8 mouse cellular contexts compared by ENCODE assay signal in the genomic region with DNA sequence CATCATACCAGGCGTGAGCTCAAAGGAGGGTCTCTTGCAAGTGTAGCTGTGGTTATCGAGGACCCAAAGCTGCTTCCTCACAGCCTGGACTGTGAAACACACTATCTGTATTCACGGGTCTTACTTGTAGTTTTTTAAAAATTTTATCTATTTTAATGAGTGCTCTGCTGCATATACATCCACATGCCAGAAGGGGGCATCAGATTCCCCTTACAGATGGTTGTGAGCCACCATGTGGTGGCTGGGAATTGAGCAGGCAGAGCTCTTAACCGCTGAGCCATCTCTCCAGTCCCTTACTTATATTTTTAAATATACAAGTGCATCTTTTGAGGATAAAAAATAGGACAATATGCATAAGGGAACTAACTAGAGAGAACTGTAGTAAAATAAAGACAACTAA. TPM values are rescaled to one million over a fixed set of nuclear protein-coding genes. Genes with fewer than 3 reads are reported as not detected.
DNase-seq lines count a peak whose midpoint lies in the region; ATAC-seq and TF ChIP-seq lines count a peak whose summit lies in the region.

No protein-coding gene starts in this region.

- DNase-seq in hindbrain, embryonic 11.5 days (ENCODE audit: low spot score) = peak; percentile 68
- DNase-seq in 416B (ENCODE audit: low read depth) = peak; percentile 78
- DNase-seq in ES-CJ7 (ENCODE audit: low read depth, low spot score) = peak; percentile 79
- no peak for DNase-seq in lung, adult 2 months
- peak; percentile 73 for DNase-seq in thymus, postnatal 0 days (ENCODE audit: low spot score)

- peak; percentile 70 for TF ChIP-seq CTCF in cortical plate, adult 2 months (IDR thresholded peaks at IDR 0.05; ENCODE audit: extremely low read depth, insufficient read depth, low read length)
- TF ChIP-seq CTCF in lung, adult 2 months (IDR thresholded peaks at IDR 0.05; ENCODE audit: insufficient read depth, low read length) = peak; percentile 76

- no peak for ATAC-seq in hindbrain, embryonic 11.5 days (ENCODE audit: low FRiP score)
- ATAC-seq in hindbrain, embryonic 13.5 days (ENCODE audit: low FRiP score) = no peak
- ATAC-seq in forebrain, embryonic 12.5 days (ENCODE audit: low FRiP score) = no peak

- H3K9ac ChIP-seq in hindbrain, embryonic 11.5 days (ENCODE audit: low read depth, low read length) = no peak overlapping the region
- no peak overlapping the region for H3K9ac ChIP-seq in hindbrain, embryonic 13.5 days
- H3K9ac ChIP-seq in forebrain, embryonic 12.5 days = no peak overlapping the region

- 74% methylated on average over 4 of the region's 4 CpGs for WGBS in hindbrain, embryonic 11.5 days
- WGBS in hindbrain, embryonic 13.5 days = 71% methylated on average over 4 of the region's 4 CpGs
- WGBS in lung, adult 2 months = 64% methylated on average over 4 of the region's 4 CpGs
- 59% methylated on average over 4 of the region's 4 CpGs for WGBS in forebrain, embryonic 12.5 days

- no peak overlapping the region for H3K4me2 ChIP-seq in hindbrain, embryonic 11.5 days (replicated peaks; ENCODE audit: low read depth, low read length)
- H3K4me2 ChIP-seq in hindbrain, embryonic 13.5 days = no peak overlapping the region
- no peak overlapping the region for H3K4me2 ChIP-seq in forebrain, embryonic 12.5 days

- H3K36me3 ChIP-seq in hindbrain, embryonic 11.5 days (ENCODE audit: control insufficient read depth, insufficient read depth, low read length) = peaks cover 13% of the 10 kb centered on the region; the same call in 1 of the 2 replicates
- peaks cover 90% of the 10 kb centered on the region for H3K36me3 ChIP-seq in hindbrain, embryonic 13.5 days
- peaks cover 82% of the 10 kb centered on the region for H3K36me3 ChIP-seq in forebrain, embryonic 12.5 days (replicated peaks)

- H3K27me3 ChIP-seq in hindbrain, embryonic 11.5 days (ENCODE audit: control insufficient read depth, insufficient read depth, low read length) = no peaks in the 10 kb centered on the region
- H3K27me3 ChIP-seq in hindbrain, embryonic 13.5 days = no peaks in the 10 kb centered on the region
- H3K27me3 ChIP-seq in forebrain, embryonic 12.5 days = no peaks in the 10 kb centered on the region

- no peak overlapping the region for H3K4me3 ChIP-seq in hindbrain, embryonic 11.5 days (ENCODE audit: low read depth, low read length)
- H3K4me3 ChIP-seq in hindbrain, embryonic 13.5 days = no peak overlapping the region
- H3K4me3 ChIP-seq in cortical plate, adult 2 months (ENCODE audit: insufficient read depth, low read length) = no peak overlapping the region
- no peak overlapping the region for H3K4me3 ChIP-seq in lung, adult 2 months (replicated peaks; ENCODE audit: extremely low read depth, low read depth, low read length)
- no peak overlapping the region for H3K4me3 ChIP-seq in forebrain, embryonic 12.5 days (replicated peaks)

- no peaks in the 10 kb centered on the region for H3K4me1 ChIP-seq in hindbrain, embryonic 11.5 days (replicated peaks; ENCODE audit: control insufficient read depth, insufficient read depth, low read length)
- 0 out of 2 replicates have a peak, but pooled peaks cover 5% of the 10 kb centered on the region for H3K4me1 ChIP-seq in hindbrain, embryonic 13.5 days (replicated peaks)
- no peaks in the 10 kb centered on the region; the same call in 1 of the 2 replicates for H3K4me1 ChIP-seq in cortical plate, adult 2 months (ENCODE audit: control insufficient read depth, insufficient read depth, low read length)
- 0 out of 2 replicates have a peak, but pooled peaks cover 6% of the 10 kb centered on the region for H3K4me1 ChIP-seq in lung, adult 2 months (ENCODE audit: control insufficient read depth, insufficient read depth, low read length)
- H3K4me1 ChIP-seq in forebrain, embryonic 12.5 days = peaks cover 7% of the 10 kb centered on the region; the same call in 1 of the 2 replicates

- TF ChIP-seq POLR2A in cortical plate, adult 2 months (IDR thresholded peaks at IDR 0.05; ENCODE audit: extremely low read depth, insufficient read depth, low read length) = no peak
- no peak for TF ChIP-seq POLR2A in lung, adult 2 months (IDR thresholded peaks at IDR 0.05; ENCODE audit: borderline replicate concordance, extremely low read depth, low read depth, low read length)

- H3K27ac ChIP-seq in hindbrain, embryonic 11.5 days (ENCODE audit: low read depth, low read length) = no peak overlapping the region
- no peak overlapping the region for H3K27ac ChIP-seq in hindbrain, embryonic 13.5 days
- no peak overlapping the region for H3K27ac ChIP-seq in cortical plate, adult 2 months (ENCODE audit: insufficient read depth, low read length)
- H3K27ac ChIP-seq in forebrain, embryonic 12.5 days = no peak overlapping the region

- no peaks in the 10 kb centered on the region for H3K9me3 ChIP-seq in hindbrain, embryonic 11.5 days (ENCODE audit: control insufficient read depth, low read length)
- H3K9me3 ChIP-seq in hindbrain, embryonic 13.5 days = no peaks in the 10 kb centered on the region
- H3K9me3 ChIP-seq in forebrain, embryonic 12.5 days = no peaks in the 10 kb centered on the region

RNA-seq across cellular contexts. Expression of a gene that starts 20.1 kb away (rescaled TPM):
- 141 and 151 TPM in 2 replicates for polyA plus RNA-seq in hindbrain, embryonic 11.5 days (2014; fragmentation: Nextera tagmentation; extraction: Ambion mirVana)
- polyA plus RNA-seq in hindbrain, embryonic 13.5 days (2015; fragmentation: Nextera tagmentation; extraction: Ambion mirVana) = 111 and 122 TPM in 2 replicates
- polyA plus RNA-seq in cortical plate, adult 2 months (2012; rRNA removed) = 62.0 and 69.6 TPM in 2 replicates
- polyA plus RNA-seq in lung, adult 2 months (2012; rRNA removed) = 105 and 111 TPM in 2 replicates
- polyA plus RNA-seq in thymus, postnatal 0 days (2015; fragmentation: Nextera tagmentation; extraction: Ambion mirVana) = 95.4 and 121 TPM in 2 replicates
- polyA plus RNA-seq in forebrain, embryonic 12.5 days (2016; fragmentation: Nextera tagmentation; extraction: Ambion mirVana) = 149 and 154 TPM in 2 replicates

RNA-seq across cellular contexts. Expression of a gene that starts 36.0 kb away (rescaled TPM):
- 81.7 and 94.8 TPM in 2 replicates for polyA plus RNA-seq in hindbrain, embryonic 11.5 days (2014; fragmentation: Nextera tagmentation; extraction: Ambion mirVana)
- polyA plus RNA-seq in hindbrain, embryonic 13.5 days (2015; fragmentation: Nextera tagmentation; extraction: Ambion mirVana) = 96.0 and 96.7 TPM in 2 replicates
- polyA plus RNA-seq in cortical plate, adult 2 months (2012; rRNA removed) = 46.5 and 50.0 TPM in 2 replicates
- polyA plus RNA-seq in lung, adult 2 months (2012; rRNA removed) = 37.5 and 59.5 TPM in 2 replicates
- 64.7 and 65.8 TPM in 2 replicates for polyA plus RNA-seq in thymus, postnatal 0 days (2015; fragmentation: Nextera tagmentation; extraction: Ambion mirVana)
- polyA plus RNA-seq in forebrain, embryonic 12.5 days (2016; fragmentation: Nextera tagmentation; extraction: Ambion mirVana) = 127 and 129 TPM in 2 replicates

RNA-seq across cellular contexts. Expression of a gene that starts 44.1 kb away (rescaled TPM):
- 0.34 TPM in 1 of 2 replicates, not detected in the other for polyA plus RNA-seq in hindbrain, embryonic 11.5 days (2014; fragmentation: Nextera tagmentation; extraction: Ambion mirVana)
- 0.19 TPM in 1 of 2 replicates, not detected in the other for polyA plus RNA-seq in hindbrain, embryonic 13.5 days (2015; fragmentation: Nextera tagmentation; extraction: Ambion mirVana)
- polyA plus RNA-seq in cortical plate, adult 2 months (2012; rRNA removed) = not detected in 2 replicates
- 0.15 and 0.19 TPM in 2 replicates for polyA plus RNA-seq in lung, adult 2 months (2012; rRNA removed)
- not detected in 2 replicates for polyA plus RNA-seq in thymus, postnatal 0 days (2015; fragmentation: Nextera tagmentation; extraction: Ambion mirVana)
- 0.44 TPM in 1 of 2 replicates, not detected in the other for polyA plus RNA-seq in forebrain, embryonic 12.5 days (2016; fragmentation: Nextera tagmentation; extraction: Ambion mirVana)

RNA-seq across cellular contexts. Expression of a gene that starts 44.7 kb away (rescaled TPM):
- polyA plus RNA-seq in hindbrain, embryonic 11.5 days (2014; fragmentation: Nextera tagmentation; extraction: Ambion mirVana) = 847 and 854 TPM in 2 replicates
- polyA plus RNA-seq in hindbrain, embryonic 13.5 days (2015; fragmentation: Nextera tagmentation; extraction: Ambion mirVana) = 506 and 515 TPM in 2 replicates
- 107 and 110 TPM in 2 replicates for polyA plus RNA-seq in cortical plate, adult 2 months (2012; rRNA removed)
- 159 and 168 TPM in 2 replicates for polyA plus RNA-seq in lung, adult 2 months (2012; rRNA removed)
- 723 and 729 TPM in 2 replicates for polyA plus RNA-seq in thymus, postnatal 0 days (2015; fragmentation: Nextera tagmentation; extraction: Ambion mirVana)
- polyA plus RNA-seq in forebrain, embryonic 12.5 days (2016; fragmentation: Nextera tagmentation; extraction: Ambion mirVana) = 852 and 860 TPM in 2 replicates
